Mouse (Mus musculus) E14TG2a.4 (cell line): ENCODE measurements around the gene Triobp.
A peak's percentile ranks its signal among the peaks of the same experiment; 100 is the strongest.

Experiments used
- H3K27me3 ChIP-seq: 2 replicates; pipeline ENCODE4 v1.6.1; 2014; ENCODE audit warnings: low read length, control low read depth; ENCODE audit not compliant: insufficient read depth
- H3K36me3 ChIP-seq: 2 replicates; pipeline ENCODE4 v1.6.1; 2014; ENCODE audit warnings: low read length, control low read depth; ENCODE audit not compliant: insufficient read depth
- H3K4me1 ChIP-seq: replicated peaks from 2 replicates; pipeline ENCODE4 v1.6.1; 2014; ENCODE audit warnings: low read depth, low read length, control low read depth
- H3K4me3 ChIP-seq: replicated peaks from 2 replicates; pipeline ENCODE4 v1.5.1; 2014; ENCODE audit warnings: mild to moderate bottlenecking, low read length
- H3K9me3 ChIP-seq: 2 replicates; pipeline ENCODE4 v1.6.1; 2014; ENCODE audit warnings: low read length, control low read depth
- CTCF ChIP-seq: conservative IDR thresholded peaks from 2 replicates; pipeline ENCODE4 v1.5.1; 2014; ENCODE audit warnings: low read length
- NANOG ChIP-seq: IDR thresholded peaks from 2 replicates; pipeline ENCODE4 v1.6.1; 2014; ENCODE audit warnings: borderline replicate concordance, low read length, mixed read lengths
- POU5F1 ChIP-seq: IDR thresholded peaks from 2 replicates; pipeline ENCODE4 v1.6.1; 2014; ENCODE audit warnings: low read length, borderline replicate concordance

Triobp gene

GRCm38 (mm10) chr15:78947657-78948056, at the start of gene Triobp:
TSS of gene Triobp (plus strand) at chr15:78947724.
- TF ChIP-seq NANOG (no peak), CTCF (no peak), POU5F1 (no peak)
- no peaks in the 10 kb centered on the region for H3K36me3 ChIP-seq
- H3K4me3 ChIP-seq: peak within 1 kb of the TSS; percentile 75
- peaks cover 34% of the 10 kb centered on the region for H3K4me1 ChIP-seq
- peaks cover 42% of the 10 kb centered on the region for H3K27me3 ChIP-seq
- no peaks in the 10 kb centered on the region for H3K9me3 ChIP-seq

- no peaks in the 10 kb centered on the region for H3K9me3 ChIP-seq
- 0 out of 2 replicates have a peak, but pooled peaks cover 5% of the 10 kb centered on the region for H3K27me3 ChIP-seq
- peaks cover 92% of the 10 kb centered on the region for H3K4me1 ChIP-seq
- TF ChIP-seq CTCF: no peak
- TF ChIP-seq POU5F1: no peak
- TF ChIP-seq NANOG: no peak
- H3K36me3 ChIP-seq: peaks cover 30% of the 10 kb centered on the region
- peak overlapping the region; percentile 89 for H3K4me3 ChIP-seq
These were observed 49.0 kb upstream of the Triobp start for GRCm38 (mm10) chr15:78898507-78899001.

- TF ChIP-seq NANOG (no peak), POU5F1 (no peak), CTCF (no peak)
- H3K27me3 ChIP-seq: 0 out of 2 replicates have a peak, but pooled peaks cover 5% of the 10 kb centered on the region
- peak within 1 kb of the TSS; percentile 89 for H3K4me3 ChIP-seq
- no peaks in the 10 kb centered on the region for H3K9me3 ChIP-seq
- H3K4me1 ChIP-seq: peaks cover 90% of the 10 kb centered on the region
- peaks cover 30% of the 10 kb centered on the region for H3K36me3 ChIP-seq
These were observed 48.1 kb upstream of the Triobp start, which contains the start of gene Gm49510 for GRCm38 (mm10) chr15:78899409-78899739. TSS of gene Gm49510 (plus strand) at chr15:78899667.

GRCm38 (mm10) chr15:78899740-78900584, 47.6 kb upstream of the Triobp start, which contains the start of gene Sh3bp1:
TSS of gene Sh3bp1 (plus strand) at chr15:78899768.
- 0 out of 2 replicates have a peak, but pooled peaks cover 5% of the 10 kb centered on the region for H3K27me3 ChIP-seq

GRCm38 (mm10) chr15:78900585-78901421, 46.7 kb upstream of the Triobp start:
- peak overlapping the region; percentile 89 for H3K4me3 ChIP-seq
- no peak for TF ChIP-seq POU5F1
- no peak for TF ChIP-seq NANOG
- TF ChIP-seq CTCF: no peak
- H3K4me1 ChIP-seq: peaks cover 75% of the 10 kb centered on the region
- H3K36me3 ChIP-seq: peaks cover 30% of the 10 kb centered on the region
- H3K9me3 ChIP-seq: no peaks in the 10 kb centered on the region
- H3K27me3 ChIP-seq: 0 out of 2 replicates have a peak, but pooled peaks cover 5% of the 10 kb centered on the region

More at GRCm38 (mm10) chr15:78899740-78900584, 47.6 kb upstream of the Triobp start, which contains the start of gene Sh3bp1:
- TF ChIP-seq CTCF (no peak), POU5F1 (no peak), NANOG (no peak)
- Histone ChIP-seq H3K9me3 (no peaks in the 10 kb centered on the region), H3K4me1 (peaks cover 84% of the 10 kb centered on the region), H3K4me3 (peak within 1 kb of the TSS; percentile 89), H3K36me3 (peaks cover 30% of the 10 kb centered on the region)

- Histone ChIP-seq H3K27me3 (0 out of 2 replicates have a peak, but pooled peaks cover 5% of the 10 kb centered on the region), H3K36me3 (peaks cover 36% of the 10 kb centered on the region), H3K4me1 (peaks cover 73% of the 10 kb centered on the region), H3K9me3 (no peaks in the 10 kb centered on the region), H3K4me3 (peak overlapping the region; percentile 89)
- TF ChIP-seq NANOG: no peak
- no peak for TF ChIP-seq POU5F1
- TF ChIP-seq CTCF: no peak; the same call in 1 of the 2 replicates
These were observed 46.1 kb upstream of the Triobp start for GRCm38 (mm10) chr15:78901422-78901789.

- H3K36me3 ChIP-seq: peaks cover 55% of the 10 kb centered on the region
- TF ChIP-seq NANOG (no peak), POU5F1 (no peak), CTCF (peak; percentile 98)
- peaks cover 72% of the 10 kb centered on the region for H3K4me1 ChIP-seq
- H3K27me3 ChIP-seq: 0 out of 2 replicates have a peak, but pooled peaks cover 5% of the 10 kb centered on the region
- H3K9me3 ChIP-seq: no peaks in the 10 kb centered on the region
- no peak overlapping the region for H3K4me3 ChIP-seq
These were observed 44.3 kb upstream of the Triobp start for GRCm38 (mm10) chr15:78903243-78903642.

GRCm38 (mm10) chr15:78908399-78908798, 39.1 kb upstream of the Triobp start:
- Histone ChIP-seq H3K9me3 (no peaks in the 10 kb centered on the region), H3K4me3 (no peak overlapping the region), H3K36me3 (peaks cover 91% of the 10 kb centered on the region), H3K27me3 (0 out of 2 replicates have a peak, but pooled peaks cover 6% of the 10 kb centered on the region), H3K4me1 (peaks cover 59% of the 10 kb centered on the region)
- TF ChIP-seq POU5F1 (no peak), NANOG (no peak), CTCF (no peak)
